Mouse (Mus musculus) embryonic facial prominence, embryonic 14.5 days (tissue): ENCODE results near the gene Kcna3. TPM values are rescaled to one million over a fixed set of nuclear protein-coding genes. Genes with fewer than 3 reads are reported as not detected.

ENCODE experiments used
- ATAC-seq: fragments of 200-750 bp; cut with Nextera tagmentation; 2 replicates; pipeline ENCODE4 v1.8.0; 2017; ENCODE audit warnings: low read depth, moderate number of reproducible peaks, moderate TSS enrichment
- DNase-seq: peaks from one replicate; pipeline ENCODE4 v3.0.0-alpha.2; 2015; ENCODE audit warnings: low spot score
- H3K27ac ChIP-seq: fragments of 300-500 bp; sonication (generic); replicated peaks from 2 replicates; pipeline ENCODE4 v1.5.1; 2014; ENCODE audit warnings: low read depth, mild to moderate bottlenecking, low read length, moderate library complexity
- H3K27me3 ChIP-seq: fragments of 300-500 bp; sonication (generic); replicated peaks from 2 replicates; pipeline ENCODE4 v1.6.1; 2014; ENCODE audit warnings: low read length; ENCODE audit not compliant: control insufficient read depth, insufficient read depth
- H3K36me3 ChIP-seq: fragments of 300-500 bp; sonication (generic); 2 replicates; pipeline ENCODE4 v1.6.1; 2014; ENCODE audit warnings: low read length, mixed read lengths; ENCODE audit not compliant: control insufficient read depth, insufficient read depth
- H3K4me1 ChIP-seq: fragments of 300-500 bp; sonication (generic); 2 replicates; pipeline ENCODE4 v1.6.1; 2014; ENCODE audit warnings: antibody characterized with exemption, low read length; ENCODE audit not compliant: control insufficient read depth, insufficient read depth
- H3K4me2 ChIP-seq: fragments of 300-500 bp; sonication (generic); 2 replicates; pipeline ENCODE4 v1.6.1; 2014; ENCODE audit warnings: low read depth, mild to moderate bottlenecking, low read length, moderate library complexity, mixed read lengths
- H3K4me3 ChIP-seq: fragments of 300-500 bp; sonication (generic); 2 replicates; pipeline ENCODE4 v1.5.1; 2014; ENCODE audit warnings: low read depth, mild to moderate bottlenecking, low read length
- H3K9ac ChIP-seq: fragments of 300-500 bp; sonication (generic); 2 replicates; pipeline ENCODE4 v1.6.1; 2014; ENCODE audit warnings: low read depth, mild to moderate bottlenecking, low read length, moderate library complexity, mixed read lengths
- H3K9me3 ChIP-seq: fragments of 300-500 bp; sonication (generic); 2 replicates; pipeline ENCODE4 v1.6.1; 2016; ENCODE audit warnings: low read length; ENCODE audit not compliant: control insufficient read depth
- WGBS: fragments of 180-500 bp; shearing (Covaris S2); extraction: QIAGEN DNeasy Blood & Tissue Kit; methylation state at CpG from one replicate; pipeline ENCODE4 v1.1.7; 2014; 5-methylcytosine and 5-hydroxymethylcytosine counted together
- polyA plus RNA-seq: library from polyadenylated mRNA; unstranded; fragments of >200 nt; fragmentation: Nextera tagmentation; extraction: Ambion mirVana; gene quantifications from 2 replicates; pipeline ENCODE4 v1.2.1, GENCODE M21; 2014

Kcna3 gene
- polyA plus RNA-seq: 1.0 and 1.2 TPM in 2 replicates

GRCm38 (mm10) chr3:107035521-107036457 is at the start of gene Kcna3:
Gene Kcna3, plus strand, starts transcription at chr3:107036169.
- no peaks in the 10 kb centered on the region for H3K36me3 ChIP-seq
- H3K4me1 ChIP-seq: no peaks in the 10 kb centered on the region; the same call in none of the 2 replicates
- H3K27me3 ChIP-seq: peaks cover 14% of the 10 kb centered on the region
- H3K27ac ChIP-seq: peak within 1 kb of the TSS; percentile 39; the same call in 1 of the 2 replicates
- peak; percentile 90 for DNase-seq
- peak; percentile 97 for ATAC-seq
- under 1% methylated on average over 30 of the region's 80 CpGs for WGBS
- no peaks in the 10 kb centered on the region for H3K9me3 ChIP-seq
- peak within 1 kb of the TSS; percentile 75 for H3K4me3 ChIP-seq
- peak within 1 kb of the TSS; percentile 98 for H3K4me2 ChIP-seq
- H3K9ac ChIP-seq: peak within 1 kb of the TSS; percentile 76

- Histone ChIP-seq H3K27me3 (no peaks in the 10 kb centered on the region), H3K9ac (no peak overlapping the region), H3K4me3 (no peak overlapping the region), H3K4me1 (no peaks in the 10 kb centered on the region), H3K4me2 (no peak overlapping the region), H3K9me3 (no peaks in the 10 kb centered on the region), H3K27ac (no peak overlapping the region), H3K36me3 (no peaks in the 10 kb centered on the region)
- DNase-seq (no peak), ATAC-seq (no peak)
- WGBS: 90% methylated on average over 1 of the region's 1 CpGs
Measured at GRCm38 (mm10) chr3:106991334-106991733, 44.6 kb upstream of the Kcna3 start.

GRCm38 (mm10) chr3:106995347-106995746 is 40.6 kb upstream of the Kcna3 start:
- Histone ChIP-seq H3K9me3 (no peaks in the 10 kb centered on the region), H3K9ac (no peak overlapping the region), H3K36me3 (no peaks in the 10 kb centered on the region), H3K27me3 (no peaks in the 10 kb centered on the region), H3K27ac (no peak overlapping the region), H3K4me3 (no peak overlapping the region), H3K4me2 (no peak overlapping the region), H3K4me1 (no peaks in the 10 kb centered on the region)
- ATAC-seq: no peak
- 63% methylated on average over 1 of the region's 1 CpGs for WGBS
- DNase-seq: no peak

GRCm38 (mm10) chr3:106996186-106996585 is 39.8 kb upstream of the Kcna3 start:
- Histone ChIP-seq H3K36me3 (no peaks in the 10 kb centered on the region), H3K4me2 (no peak overlapping the region), H3K9me3 (no peaks in the 10 kb centered on the region), H3K4me3 (no peak overlapping the region), H3K4me1 (no peaks in the 10 kb centered on the region), H3K27ac (no peak overlapping the region), H3K27me3 (no peaks in the 10 kb centered on the region), H3K9ac (no peak overlapping the region)
- 58% methylated on average over 2 of the region's 2 CpGs for WGBS
- DNase-seq: no peak
- no peak for ATAC-seq

- no peaks in the 10 kb centered on the region for H3K27me3 ChIP-seq
- no peak overlapping the region for H3K9ac ChIP-seq
- no peaks in the 10 kb centered on the region for H3K36me3 ChIP-seq
- DNase-seq (no peak), ATAC-seq (no peak)
- H3K27ac ChIP-seq: no peak overlapping the region
- no peak overlapping the region for H3K4me3 ChIP-seq
- H3K9me3 ChIP-seq: no peaks in the 10 kb centered on the region
- no peaks in the 10 kb centered on the region for H3K4me1 ChIP-seq
- no peak overlapping the region for H3K4me2 ChIP-seq
- WGBS: 67% methylated on average over 1 of the region's 1 CpGs
Measured at GRCm38 (mm10) chr3:106998370-106998769, 37.6 kb upstream of the Kcna3 start.

GRCm38 (mm10) chr3:107000165-107000564 is 35.8 kb upstream of the Kcna3 start:
- no peak for ATAC-seq
- Histone ChIP-seq H3K4me3 (no peak overlapping the region), H3K9ac (no peak overlapping the region), H3K36me3 (no peaks in the 10 kb centered on the region), H3K27ac (no peak overlapping the region), H3K4me2 (no peak overlapping the region), H3K4me1 (no peaks in the 10 kb centered on the region), H3K27me3 (no peaks in the 10 kb centered on the region), H3K9me3 (no peaks in the 10 kb centered on the region)
- no peak for DNase-seq
- WGBS: 61% methylated on average over 2 of the region's 2 CpGs

- no peak overlapping the region for H3K27ac ChIP-seq
- peak; percentile 37; the same call in 1 of the 2 replicates for ATAC-seq
- H3K9ac ChIP-seq: no peak overlapping the region
- no peak overlapping the region for H3K4me2 ChIP-seq
- 68% methylated on average over 8 of the region's 8 CpGs for WGBS
- no peaks in the 10 kb centered on the region for H3K36me3 ChIP-seq
- DNase-seq: peak; percentile 15
- H3K9me3 ChIP-seq: no peaks in the 10 kb centered on the region
- no peak overlapping the region for H3K4me3 ChIP-seq
- no peaks in the 10 kb centered on the region for H3K4me1 ChIP-seq
- H3K27me3 ChIP-seq: no peaks in the 10 kb centered on the region
Measured at GRCm38 (mm10) chr3:107002249-107003123, 33.5 kb upstream of the Kcna3 start.

GRCm38 (mm10) chr3:107009329-107010076 is 26.5 kb upstream of the Kcna3 start:
- no peak overlapping the region for H3K4me2 ChIP-seq
- no peak overlapping the region for H3K9ac ChIP-seq
- no peaks in the 10 kb centered on the region for H3K27me3 ChIP-seq
- H3K4me3 ChIP-seq: no peak overlapping the region
- no peak for ATAC-seq
- H3K36me3 ChIP-seq: no peaks in the 10 kb centered on the region
- H3K9me3 ChIP-seq: no peaks in the 10 kb centered on the region
- H3K4me1 ChIP-seq: no peaks in the 10 kb centered on the region
- no peak for DNase-seq
- no peak overlapping the region for H3K27ac ChIP-seq
- WGBS: 65% methylated on average over 4 of the region's 4 CpGs
